Mouse (Mus musculus) monocyte, adult 59 days (primary cell): Measurements from ENCODE around the gene Gm7102. TPM values are rescaled to one million over a fixed set of nuclear protein-coding genes. Genes with fewer than 3 reads are reported as not detected.

Source experiments
- total RNA-seq, 2 experiments: library from RNA; stranded (reverse); gene quantifications; one replicate each; pipeline ENCODE4 v1.2.4; 2023

Gm7102 gene
- not detected for total RNA-seq

DNA sequence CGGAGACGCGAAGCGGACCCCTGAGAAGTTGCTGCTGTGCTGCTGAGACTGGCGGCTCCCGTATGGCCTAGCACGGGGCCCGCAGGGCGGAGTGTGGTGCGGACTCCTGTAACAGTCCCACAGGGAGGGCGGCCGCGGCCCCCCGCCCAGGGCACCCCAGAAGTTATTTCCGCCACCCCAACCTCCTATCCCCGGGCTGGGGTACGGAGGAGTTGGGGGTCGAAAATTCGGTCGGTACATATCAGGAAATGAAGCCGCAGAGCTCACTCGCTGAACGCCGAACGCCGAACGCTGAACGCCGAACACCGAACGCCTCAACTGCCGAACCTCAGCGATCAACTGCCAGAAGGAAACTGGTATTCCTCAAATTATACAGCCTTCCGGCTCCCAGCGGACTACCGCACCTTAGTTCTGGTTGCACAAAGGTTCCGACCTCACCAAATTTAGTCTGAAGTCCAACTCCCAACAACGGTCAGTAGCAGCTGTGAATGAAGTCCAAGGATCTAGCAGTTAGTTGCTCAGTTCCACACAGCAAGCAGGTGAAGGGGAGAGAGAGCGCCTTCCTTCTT lies at the start of gene Gm7102:
TSS of gene Gm7102 (minus strand) at position 554 of the 569 bp plus-strand sequence.

DNA sequence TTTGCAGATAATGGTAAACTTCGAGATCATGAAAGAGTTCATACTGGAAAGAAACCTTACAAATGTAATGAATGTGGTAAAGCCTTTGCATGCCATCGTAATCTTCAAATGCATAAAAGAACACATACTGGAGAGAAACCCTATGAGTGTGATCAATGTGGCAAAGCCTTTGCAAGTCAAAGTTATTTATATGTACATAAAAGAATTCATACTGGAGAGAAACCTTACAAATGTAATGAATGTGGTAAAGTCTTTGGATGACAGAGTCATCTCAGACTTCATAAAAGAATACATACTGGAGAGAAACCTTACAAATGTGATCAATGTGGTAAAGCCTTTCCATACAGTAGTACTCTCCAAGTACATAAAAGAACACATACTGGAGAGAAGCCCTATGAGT lies 7.5 kb upstream of the Gm7102 start, which contains the start of gene Gm6020:
TSS of gene Gm6020 (plus strand) at position 301 of the 400 bp plus-strand sequence.

DNA sequence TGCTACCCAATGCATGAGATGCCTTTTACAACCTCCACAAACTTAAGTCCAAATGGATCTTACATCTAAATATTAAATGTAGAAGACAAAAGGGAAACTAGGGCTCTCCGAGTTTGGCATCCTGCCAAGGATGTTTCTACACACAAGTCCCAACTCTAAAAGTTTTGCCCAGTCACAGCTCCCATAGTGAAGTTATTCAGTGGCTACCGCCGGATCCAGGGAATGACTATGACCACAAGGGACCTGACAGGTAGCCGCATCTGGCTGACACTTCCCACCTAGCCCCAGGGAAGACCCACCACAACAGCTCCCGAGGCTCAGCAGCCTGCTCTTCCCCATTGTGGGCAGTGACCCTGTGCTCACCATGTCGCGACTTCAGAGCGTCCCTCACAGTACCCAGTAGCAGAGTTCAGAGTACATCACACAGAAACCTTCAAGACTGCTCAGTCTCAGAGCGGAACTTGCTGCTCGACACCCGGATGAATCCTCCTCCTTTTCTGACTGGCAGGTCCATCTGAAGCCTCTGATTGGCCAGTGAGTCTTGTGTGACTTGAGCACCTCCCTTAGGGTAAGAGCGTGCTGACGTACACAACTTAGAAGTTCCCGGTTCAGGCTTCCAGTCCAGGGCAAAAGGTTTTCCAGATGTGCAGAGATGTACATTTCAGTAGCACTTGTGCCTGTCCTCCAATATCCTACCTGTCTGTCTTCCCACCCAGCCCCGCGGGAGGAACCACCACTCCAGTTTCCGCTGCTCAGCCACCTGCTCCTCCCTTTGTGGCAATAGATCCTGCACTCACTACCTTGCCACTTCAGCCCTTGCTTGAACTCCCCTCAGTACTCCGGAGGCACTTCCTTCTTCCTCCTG lies 35.5 kb downstream of the Gm7102 start, which contains the start of gene Zfp950:
TSS of gene Zfp950 (minus strand) at position 499 of the 865 bp plus-strand sequence.

Other genes with a start within 250 kb of the Gm7102 start
- 10 to 100 TPM; 10.9 to 17.6 TPM for gene Zfp950, start 35.5 kb downstream of the Gm7102 start, total RNA-seq
- gene Gm6020, start 7.6 kb upstream of the Gm7102 start, total RNA-seq = not detected
- gene Csf2ra, start 52.1 kb upstream of the Gm7102 start, total RNA-seq = 1,000 to 10,000 TPM; 1,131 to 1,252 TPM
- gene Gm21060, start 120.8 kb upstream of the Gm7102 start, total RNA-seq = not detected